Mouse (Mus musculus) bone marrow macrophage, adult 2 months (primary cell): ENCODE results near the gene Ctrb1. TPM values are rescaled to one million over a fixed set of nuclear protein-coding genes. Genes with fewer than 3 reads are reported as not detected.

Experiments
- H3K27ac ChIP-seq: 2 replicates; pipeline ENCODE4 v1.5.1; 2012; ENCODE audit warnings: low read depth, low read length; ENCODE audit not compliant: insufficient read depth
- H3K4me1 ChIP-seq: 2 replicates; pipeline ENCODE4 v1.6.1; 2012; ENCODE audit warnings: low read length; ENCODE audit not compliant: control insufficient read depth, insufficient read depth
- H3K4me3 ChIP-seq: 2 replicates; pipeline ENCODE4 v1.5.1; 2012; ENCODE audit warnings: mild to moderate bottlenecking, low read length, moderate library complexity; ENCODE audit not compliant: insufficient read depth
- CTCF ChIP-seq: IDR thresholded peaks from 2 replicates; pipeline ENCODE4 v1.5.1; 2012; ENCODE audit warnings: low read depth, mild to moderate bottlenecking, low read length, moderate library complexity
- POLR2A ChIP-seq: IDR thresholded peaks from 2 replicates; pipeline ENCODE4 v1.6.1; 2012; ENCODE audit warnings: mild to moderate bottlenecking, low read depth, low read length, borderline replicate concordance
- polyA plus RNA-seq: library from polyadenylated mRNA; stranded (reverse); fragments of >200 nt; gene quantifications from 2 replicates; pipeline ENCODE4 v1.2.4, GENCODE M21; 2012; ENCODE audit not compliant: missing spikeins, insufficient read depth, insufficient read length

Ctrb1 gene
- polyA plus RNA-seq, 1 experiment: not detected

DNA sequence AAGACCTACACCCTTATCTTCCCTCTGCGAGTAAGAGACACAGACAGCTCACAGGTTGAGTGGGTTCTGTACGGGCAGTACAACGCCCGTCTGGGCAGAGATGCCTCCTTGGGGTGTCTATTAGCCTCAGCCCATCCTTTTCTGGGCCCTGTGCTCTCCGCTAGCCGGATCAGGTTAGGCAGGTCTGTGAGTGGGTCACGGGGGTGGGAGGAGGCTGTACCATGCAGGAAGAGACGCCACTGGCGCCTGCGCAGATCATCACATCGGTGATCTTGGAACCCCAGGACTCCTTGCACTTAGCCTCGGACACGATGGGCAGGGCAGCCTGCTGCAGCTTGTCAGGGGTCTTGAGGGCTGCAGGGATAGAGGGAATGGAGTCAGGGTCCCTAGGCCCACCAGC is 3.9 kb downstream of the Ctrb1 start:
- Histone ChIP-seq H3K4me1 (no peaks in the 10 kb centered on the region), H3K27ac (no peak overlapping the region), H3K4me3 (no peak overlapping the region)
- no peak for TF ChIP-seq CTCF
- TF ChIP-seq POLR2A: no peak

DNA sequence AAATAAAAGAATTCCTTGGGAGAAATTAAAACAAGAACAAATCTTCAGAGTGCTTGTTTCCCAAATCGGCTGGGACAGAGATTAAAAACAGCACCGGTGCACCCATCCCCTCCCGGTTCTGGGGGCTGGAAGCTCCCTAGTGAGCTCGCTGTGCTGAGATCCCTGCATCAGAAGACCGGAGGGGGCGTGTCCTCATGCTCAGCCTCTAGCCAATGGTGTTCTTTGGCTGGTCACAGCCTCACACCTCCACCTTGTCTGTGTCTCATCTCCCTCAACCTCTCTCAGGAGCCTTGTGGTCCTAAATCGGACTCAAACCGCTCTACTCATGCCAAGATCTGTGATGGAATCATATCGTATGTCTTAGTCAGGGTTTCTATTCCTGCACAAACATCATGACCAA is 8.3 kb downstream of the Ctrb1 start:
- Histone ChIP-seq H3K4me1 (no peaks in the 10 kb centered on the region), H3K27ac (no peak overlapping the region), H3K4me3 (no peak overlapping the region)
- TF ChIP-seq POLR2A: no peak
- no peak for TF ChIP-seq CTCF

DNA sequence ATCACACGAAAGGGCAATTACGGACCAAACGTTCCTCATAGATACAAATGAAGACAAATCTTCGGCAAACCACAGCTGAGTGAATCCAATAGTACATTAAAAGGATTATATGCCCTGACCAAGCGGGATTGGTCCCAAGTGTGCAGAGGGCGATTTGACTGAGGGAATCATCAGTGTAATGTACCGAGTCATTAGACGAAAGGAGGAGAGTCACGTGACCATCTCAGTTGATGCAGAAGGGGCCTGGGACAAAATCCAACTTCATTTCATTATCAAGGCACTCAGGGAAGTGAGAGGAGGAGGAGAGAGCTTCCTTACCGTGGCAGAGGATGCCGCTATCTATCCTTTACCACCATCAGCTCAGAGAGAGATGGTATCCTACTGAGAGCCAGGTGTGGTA is 9.7 kb downstream of the Ctrb1 start:
- TF ChIP-seq POLR2A (no peak), CTCF (no peak)
- no peak overlapping the region for H3K4me3 ChIP-seq
- no peaks in the 10 kb centered on the region for H3K4me1 ChIP-seq
- H3K27ac ChIP-seq: no peak overlapping the region

DNA sequence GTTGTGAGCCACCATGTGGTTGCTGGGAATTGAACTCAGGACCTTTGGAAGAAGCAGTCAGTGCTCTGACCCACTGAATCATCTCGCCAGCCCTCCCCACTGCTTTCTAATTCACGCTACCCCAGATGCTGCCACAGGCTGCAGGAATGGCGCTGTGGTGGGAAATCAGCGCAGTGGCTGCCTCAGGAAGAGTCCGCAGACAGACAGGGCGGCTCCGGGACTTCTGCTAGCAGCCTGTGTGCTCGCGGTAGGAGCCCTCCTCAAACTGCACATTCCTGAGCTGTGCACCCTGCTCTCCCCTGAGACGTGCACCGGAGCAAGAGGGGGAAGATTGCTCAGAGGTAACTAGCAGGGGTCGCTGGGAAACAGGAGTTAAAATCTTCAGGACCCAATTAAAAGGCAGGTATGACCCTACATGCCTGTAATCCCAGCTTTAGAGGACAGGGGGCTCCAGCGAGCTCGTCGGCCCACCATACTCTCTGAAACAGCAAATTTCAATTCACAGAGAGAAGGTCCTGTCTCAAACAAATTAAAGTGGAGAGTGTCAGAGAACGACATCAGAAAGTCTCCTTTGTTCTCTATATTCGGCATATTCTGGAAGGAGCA is 10.3 kb downstream of the Ctrb1 start:
- TF ChIP-seq CTCF: no peak
- TF ChIP-seq POLR2A: no peak
- H3K4me1 ChIP-seq: no peaks in the 10 kb centered on the region
- no peak overlapping the region for H3K27ac ChIP-seq
- no peak overlapping the region for H3K4me3 ChIP-seq

DNA sequence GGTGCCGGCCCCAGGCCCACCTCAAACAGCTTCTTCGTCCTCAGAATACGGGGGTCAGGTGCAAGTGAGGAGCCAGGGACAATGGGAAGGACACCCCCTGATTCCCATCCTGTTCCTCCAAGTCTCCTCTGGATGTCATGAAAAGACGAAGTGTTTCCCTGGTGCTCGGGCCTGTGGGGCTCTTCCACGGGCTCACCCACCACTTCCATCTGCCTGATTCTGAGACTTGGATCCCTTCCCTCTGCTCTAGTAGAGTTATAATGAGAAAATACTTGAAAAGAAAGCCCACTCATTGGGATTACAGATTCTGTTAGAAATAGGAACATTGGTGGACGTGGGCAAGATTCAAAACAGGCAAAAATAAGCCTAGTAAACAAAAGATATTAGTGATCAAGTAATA is 12.0 kb downstream of the Ctrb1 start:
- H3K4me3 ChIP-seq: no peak overlapping the region
- H3K27ac ChIP-seq: no peak overlapping the region
- no peaks in the 10 kb centered on the region for H3K4me1 ChIP-seq
- TF ChIP-seq POLR2A: no peak
- no peak for TF ChIP-seq CTCF

DNA sequence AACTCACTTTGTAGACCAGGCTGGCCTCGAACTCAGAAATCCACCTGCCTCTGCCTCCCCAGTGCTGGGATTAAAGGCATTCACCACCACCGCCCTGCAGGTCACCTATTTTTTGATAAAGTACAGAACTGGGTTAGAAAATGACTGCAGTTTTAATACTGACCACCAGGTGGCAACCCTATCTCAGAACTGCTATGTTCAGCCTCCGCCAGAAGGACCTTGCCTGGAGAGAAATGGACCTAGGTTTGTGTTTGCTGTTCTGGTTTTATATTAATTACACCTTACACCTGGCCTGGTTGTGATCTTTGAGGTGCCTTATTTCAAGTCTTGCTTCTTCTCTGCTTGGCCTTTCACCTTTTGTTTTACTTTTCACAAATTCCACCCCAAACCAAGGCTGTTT is 12.7 kb downstream of the Ctrb1 start:
- Histone ChIP-seq H3K4me1 (no peaks in the 10 kb centered on the region), H3K4me3 (no peak overlapping the region), H3K27ac (no peak overlapping the region)
- no peak for TF ChIP-seq POLR2A
- TF ChIP-seq CTCF: peak; percentile 29; the same call in 1 of the 2 replicates

DNA sequence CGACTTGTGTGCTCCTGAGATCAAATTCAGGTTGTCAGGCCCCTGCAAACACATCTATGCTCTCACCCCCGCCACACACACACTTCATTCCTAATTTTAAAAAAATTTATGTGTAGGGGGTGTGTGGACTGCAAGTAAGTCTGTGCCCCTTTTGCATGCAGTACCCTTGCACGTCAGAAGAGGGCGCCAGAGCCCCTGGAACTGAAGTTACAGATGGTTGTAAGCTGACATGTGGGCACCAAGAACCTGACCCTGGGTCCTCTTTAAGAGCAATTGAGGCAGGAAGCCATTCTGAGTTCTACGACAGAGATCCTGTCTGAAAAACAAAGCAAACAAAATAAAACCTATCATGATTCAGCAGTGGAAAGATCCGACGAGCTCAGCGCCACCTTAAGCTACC is 14.6 kb downstream of the Ctrb1 start:
- peak; percentile 47; the same call in 1 of the 2 replicates for TF ChIP-seq CTCF
- no peak for TF ChIP-seq POLR2A
- no peak overlapping the region for H3K4me3 ChIP-seq
- H3K27ac ChIP-seq: no peak overlapping the region
- H3K4me1 ChIP-seq: no peaks in the 10 kb centered on the region

DNA sequence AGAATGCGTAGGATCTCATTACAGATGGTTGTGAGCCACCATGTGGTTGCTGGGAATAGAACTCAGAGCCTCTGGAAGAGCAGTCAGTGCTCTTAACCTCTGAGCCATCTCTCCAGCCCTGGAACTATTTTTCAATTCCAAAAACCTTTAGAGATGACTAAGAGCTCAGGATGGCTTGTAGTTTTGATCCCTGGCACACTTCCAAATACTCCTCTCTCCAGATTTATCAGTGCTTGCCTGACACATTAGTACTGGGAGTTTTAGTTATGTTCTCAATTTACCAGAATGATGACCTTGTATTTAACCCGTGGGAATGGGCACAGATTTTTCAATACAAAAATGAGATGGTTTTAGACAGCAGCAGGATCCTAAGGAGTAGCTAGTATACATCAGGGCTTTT is 24.1 kb downstream of the Ctrb1 start:
- no peak for TF ChIP-seq CTCF
- no peak for TF ChIP-seq POLR2A
- Histone ChIP-seq H3K4me1 (no peaks in the 10 kb centered on the region), H3K4me3 (no peak overlapping the region), H3K27ac (no peak overlapping the region)

DNA sequence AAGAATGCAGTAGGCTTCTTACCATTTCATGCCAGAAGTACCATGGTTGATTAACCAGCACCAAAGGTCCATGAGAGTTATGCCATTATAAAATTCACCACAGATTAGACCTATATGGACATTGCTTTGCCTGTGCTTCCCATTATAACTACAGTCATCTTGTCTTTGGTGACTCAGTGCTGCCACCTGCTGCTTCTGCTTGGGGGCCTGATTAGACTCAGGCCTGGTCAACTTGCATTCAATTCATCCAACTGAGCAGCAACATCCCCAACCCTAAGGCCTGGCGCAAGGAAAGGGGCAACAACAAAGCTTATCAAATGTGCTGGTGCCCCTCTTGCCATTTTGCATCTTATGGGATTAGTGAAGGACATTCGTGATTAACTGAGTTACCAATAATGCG is 28.3 kb downstream of the Ctrb1 start:
- no peak overlapping the region for H3K27ac ChIP-seq
- TF ChIP-seq POLR2A (no peak), CTCF (peak; percentile 71)
- H3K4me1 ChIP-seq: peaks cover 26% of the 10 kb centered on the region
- H3K4me3 ChIP-seq: no peak overlapping the region

DNA sequence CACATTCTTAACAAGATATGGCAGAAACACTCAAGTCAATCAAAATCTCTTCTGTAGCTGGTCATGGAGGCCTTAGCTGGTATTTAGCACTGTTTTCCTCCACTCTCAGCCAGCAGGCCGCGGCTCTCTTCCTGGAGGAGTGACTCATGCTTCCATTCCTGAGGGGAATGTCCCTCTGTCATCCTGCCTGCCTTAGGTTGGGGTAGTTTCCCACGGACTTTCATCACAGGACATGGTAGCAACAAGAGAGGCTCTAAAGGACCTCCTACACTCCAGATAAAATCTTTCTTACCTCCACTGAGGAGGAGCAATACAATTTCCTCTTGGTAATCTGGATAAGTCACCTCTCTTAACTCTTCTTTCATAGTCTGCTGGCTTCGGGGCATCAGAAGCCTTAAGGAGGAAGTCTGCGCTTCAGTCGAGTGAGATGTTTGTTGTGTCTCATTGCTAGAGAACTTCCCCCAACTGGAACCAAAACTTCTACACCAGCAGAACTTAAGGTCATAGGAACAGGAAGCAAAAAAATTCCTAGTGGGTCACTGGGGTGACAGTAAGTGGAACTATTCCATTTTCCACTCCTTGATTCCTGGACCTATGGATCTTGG is 31.9 kb downstream of the Ctrb1 start:
- Histone ChIP-seq H3K4me1 (peaks cover 39% of the 10 kb centered on the region), H3K4me3 (peak overlapping the region; percentile 15), H3K27ac (peak overlapping the region; percentile 72)
- no peak for TF ChIP-seq CTCF
- TF ChIP-seq POLR2A: no peak
